Mouse (Mus musculus): Measurements from ENCODE around the gene Ccdc15.

DNA sequence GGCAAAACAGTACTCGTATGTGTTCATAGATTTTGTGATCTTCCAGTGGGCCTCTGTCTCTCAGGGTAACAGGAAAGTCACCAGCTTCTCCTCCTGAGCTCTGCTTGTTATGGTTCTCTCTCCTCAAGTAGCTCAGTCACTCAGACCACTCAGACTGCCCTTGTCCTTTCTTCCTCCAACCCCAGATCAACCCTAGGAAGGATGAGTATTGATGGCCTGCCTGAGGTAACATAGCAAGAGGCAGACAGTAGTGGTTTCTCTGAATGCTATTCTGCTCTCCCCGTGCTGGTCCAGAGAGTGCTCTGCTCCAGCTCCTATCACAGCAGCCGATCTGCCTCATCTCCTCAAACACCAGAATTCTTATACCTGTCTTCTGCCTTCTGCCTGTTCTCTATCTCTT lies 15.3 kb upstream of the Ccdc15 start:
- TF ChIP-seq POLR2A (IDR thresholded peaks at IDR 0.05; ENCODE audit: insufficient read depth, low read length) (no peak), EP300 (IDR thresholded peaks at IDR 0.05; ENCODE audit: insufficient read depth, low read depth, low read length) (no peak), CTCF (IDR thresholded peaks at IDR 0.05; ENCODE audit: low read depth, low read length) (no peak)

Data from ES-Bruce4 (cell line).